Mouse (Mus musculus) right cerebral cortex, adult 2 months (tissue): ENCODE data around the gene Zbp1.

Experiments used
- DNase-seq, 2 experiments: peaks; one replicate each; pipeline ENCODE4 v3.0.0; 2021 to 2022; ENCODE audit warnings: low spot score in 2 of 2

Zbp1 gene

DNA sequence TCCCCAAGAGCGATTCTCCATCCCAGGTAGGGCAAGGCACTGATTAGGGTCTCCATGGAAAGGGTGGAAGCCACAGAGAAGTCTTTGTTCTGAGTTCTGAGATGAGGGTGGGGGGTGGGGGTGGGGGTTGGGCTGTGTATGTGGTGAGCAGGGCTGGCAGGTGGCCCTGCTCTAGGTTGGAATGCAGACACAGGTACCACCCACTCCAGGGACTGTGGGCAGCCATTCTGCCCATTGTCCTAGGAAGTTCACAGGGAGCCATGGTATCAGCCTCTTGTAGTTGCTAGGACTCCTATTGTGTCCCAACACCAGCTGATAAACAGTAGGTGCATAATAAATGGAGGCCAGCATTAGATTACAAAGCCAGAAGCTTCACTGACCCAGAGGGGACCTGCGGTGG is 28.5 kb upstream of the Zbp1 start:
- no peak for DNase-seq

DNA sequence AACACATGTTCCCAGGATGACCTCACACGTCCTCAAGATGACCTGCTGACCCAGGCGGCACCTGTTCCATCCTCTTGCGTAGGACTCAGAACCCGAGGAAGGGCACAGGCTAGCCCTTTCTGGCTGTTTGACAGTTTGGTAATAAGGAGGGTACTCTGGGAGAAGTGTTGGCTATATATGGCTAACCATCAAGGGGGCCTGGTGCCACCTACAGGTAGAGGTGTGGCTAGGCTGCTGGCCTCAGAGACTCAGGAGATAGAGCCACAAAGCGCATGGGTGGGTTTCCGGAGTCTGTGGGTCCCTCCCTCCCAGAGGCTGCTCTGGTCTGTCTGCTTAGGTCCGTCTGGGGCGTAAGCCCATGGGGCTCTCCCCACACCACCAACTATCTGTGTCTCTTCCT is 28.0 kb upstream of the Zbp1 start:
- DNase-seq: no peak

DNA sequence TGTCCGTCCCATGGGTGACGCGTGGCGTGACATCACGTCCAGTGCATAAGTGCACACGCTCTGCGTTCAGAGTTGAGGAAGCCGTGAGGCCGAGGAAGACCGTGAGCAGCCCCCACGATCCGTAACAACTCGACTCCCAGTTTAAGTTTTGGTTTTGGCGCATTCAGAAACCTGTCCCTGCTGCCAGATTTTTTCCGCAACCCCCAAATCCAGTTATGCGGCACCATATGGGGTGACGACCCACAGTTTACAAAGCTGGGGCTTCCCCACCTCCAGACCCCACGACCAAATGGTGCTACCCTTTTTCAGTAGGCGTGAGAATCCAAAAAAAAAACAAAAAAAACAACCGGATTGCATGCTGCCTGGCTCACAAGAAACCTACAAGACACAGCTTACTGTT is 26.5 kb upstream of the Zbp1 start:
- DNase-seq: peak; percentile 40 to 42

DNA sequence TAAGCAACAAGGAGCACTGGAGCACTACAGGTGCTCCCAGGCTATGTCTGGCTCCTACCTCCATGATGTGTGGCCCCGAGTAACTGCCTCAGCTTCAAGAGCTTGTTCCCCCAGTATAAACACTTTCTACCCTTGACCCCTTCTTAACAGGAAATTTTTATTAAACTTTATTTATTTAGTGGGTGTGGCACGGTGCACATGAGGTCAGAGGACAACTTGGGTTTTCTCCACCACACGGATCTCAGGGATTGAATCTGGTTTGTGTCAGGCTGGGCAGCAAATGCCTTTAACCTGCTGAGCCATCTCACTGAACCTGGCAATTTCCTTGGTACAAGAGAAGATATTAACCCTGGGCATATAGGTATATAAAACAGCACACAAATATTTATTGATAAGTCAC is 25.4 kb upstream of the Zbp1 start:
- no peak for DNase-seq

DNA sequence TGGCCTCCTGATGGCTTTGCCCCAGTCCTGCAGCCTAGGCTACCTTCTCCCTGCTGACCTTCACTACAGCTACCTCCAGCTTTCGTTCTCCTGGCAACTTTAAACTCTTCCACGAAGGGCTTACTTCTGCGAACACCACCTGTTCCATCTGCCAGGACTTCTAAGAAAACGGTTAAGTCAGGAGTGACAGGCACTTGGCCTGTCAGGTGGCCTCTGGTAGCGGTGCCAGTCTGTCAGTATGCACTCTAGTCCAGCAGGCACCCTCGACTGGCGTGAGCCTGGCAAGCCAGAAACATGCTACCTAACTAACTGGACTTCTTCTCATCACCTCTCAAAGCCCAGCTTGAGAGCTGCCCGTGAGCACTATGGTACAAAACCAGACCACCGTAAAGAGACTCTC is 24.9 kb upstream of the Zbp1 start:
- DNase-seq: no peak

DNA sequence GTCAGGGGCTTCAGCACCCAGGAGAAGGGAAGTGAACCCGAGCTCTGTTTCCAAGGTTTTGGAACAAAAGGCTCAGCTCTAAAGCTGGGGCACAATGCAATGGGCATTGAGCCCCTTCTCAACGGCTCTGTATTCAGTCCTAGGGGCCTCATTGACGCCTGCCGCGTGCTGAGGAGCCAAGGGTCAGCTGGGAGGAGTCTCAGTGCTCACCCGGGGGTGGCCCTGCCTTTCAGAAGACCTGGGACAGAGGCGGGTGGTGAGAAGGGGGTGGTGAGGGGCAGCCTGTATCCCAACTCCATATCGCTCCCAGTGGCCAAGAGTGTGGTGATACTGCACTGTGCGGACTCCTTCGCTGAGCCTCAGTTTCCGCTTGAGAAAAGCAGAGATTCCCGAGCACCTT is 24.2 kb upstream of the Zbp1 start:
- no peak for DNase-seq

DNA sequence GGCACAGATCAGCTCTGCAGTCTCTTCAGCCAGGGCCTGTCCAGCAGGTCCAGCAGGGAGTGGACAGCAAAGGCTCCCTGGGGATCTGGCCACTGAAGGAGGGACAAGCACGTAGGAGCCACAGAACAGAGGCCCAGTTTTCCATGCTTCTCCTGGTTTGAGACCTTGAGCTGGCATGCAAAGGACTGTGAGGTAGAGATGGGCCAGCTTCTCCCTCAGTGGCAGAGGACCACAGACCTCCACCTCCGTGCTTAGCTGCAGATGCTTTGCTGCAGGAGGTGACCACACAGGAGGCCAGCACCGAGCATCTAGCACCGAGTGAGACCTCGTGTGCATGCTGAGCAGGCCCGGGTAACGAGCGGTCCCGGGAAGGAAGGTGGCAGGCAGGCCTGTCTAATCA is 22.0 kb upstream of the Zbp1 start:
- no peak for DNase-seq

DNA sequence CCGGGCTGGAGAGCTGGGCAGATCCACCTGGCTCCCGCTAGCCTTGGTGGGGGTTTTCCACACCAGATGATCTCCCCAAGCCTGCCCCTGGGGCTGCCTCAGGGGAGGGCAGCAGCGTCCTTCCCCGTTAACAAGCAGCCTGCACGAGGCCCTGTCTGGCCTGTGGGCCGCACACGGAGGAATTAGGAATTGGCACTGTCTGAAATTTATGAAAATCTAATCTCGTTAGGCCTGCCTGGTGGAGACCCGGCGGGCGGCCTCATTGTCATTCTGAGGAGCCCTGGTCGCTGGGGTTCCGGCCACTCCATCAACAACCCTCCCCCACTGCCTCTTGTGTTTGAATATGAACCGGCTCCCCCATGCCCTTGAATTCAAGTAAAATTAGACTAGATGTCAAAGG is 19.8 kb upstream of the Zbp1 start:
- DNase-seq: no peak

DNA sequence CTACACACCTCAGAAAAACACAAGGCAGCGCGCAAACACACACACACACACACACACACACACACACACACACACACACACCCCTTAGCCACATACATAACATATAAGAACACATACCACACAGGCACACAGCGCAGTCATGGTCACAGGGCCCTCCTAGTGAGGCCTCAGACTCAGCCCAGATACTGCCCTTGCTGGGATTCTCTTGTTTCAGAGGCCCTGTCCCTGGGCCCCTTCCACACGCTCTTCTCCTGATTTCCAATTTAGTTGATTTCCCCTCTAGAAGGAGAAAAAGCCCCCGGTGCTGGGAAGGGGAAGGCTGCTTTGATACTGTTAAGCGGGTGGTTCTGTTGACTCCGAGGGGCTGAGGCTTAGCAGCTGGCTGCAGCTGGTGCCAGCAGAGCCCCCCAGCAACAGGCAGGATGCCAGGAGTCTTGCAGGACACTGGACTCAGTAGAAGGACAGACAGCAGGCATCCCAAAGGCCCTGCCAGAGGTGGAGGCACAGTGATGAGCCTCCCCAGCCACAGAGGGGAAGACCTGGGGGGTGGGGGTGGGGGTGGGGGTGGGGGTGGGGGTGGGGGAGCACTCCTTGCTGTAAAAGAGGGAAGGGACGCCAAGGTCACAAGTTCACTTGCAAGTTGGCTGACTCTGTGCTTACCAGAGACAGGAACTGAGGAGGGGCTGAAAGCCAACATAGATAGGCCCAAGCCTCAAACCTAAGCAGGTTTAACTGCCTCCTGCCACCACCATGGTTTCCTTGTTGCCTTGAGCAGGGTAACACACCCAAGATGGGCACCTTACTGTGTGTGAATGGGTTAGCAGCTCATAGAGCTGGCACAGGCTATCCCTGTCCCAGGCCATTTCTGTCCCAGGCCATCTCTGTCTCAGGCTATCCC is 17.0 kb upstream of the Zbp1 start:
- DNase-seq: no peak

DNA sequence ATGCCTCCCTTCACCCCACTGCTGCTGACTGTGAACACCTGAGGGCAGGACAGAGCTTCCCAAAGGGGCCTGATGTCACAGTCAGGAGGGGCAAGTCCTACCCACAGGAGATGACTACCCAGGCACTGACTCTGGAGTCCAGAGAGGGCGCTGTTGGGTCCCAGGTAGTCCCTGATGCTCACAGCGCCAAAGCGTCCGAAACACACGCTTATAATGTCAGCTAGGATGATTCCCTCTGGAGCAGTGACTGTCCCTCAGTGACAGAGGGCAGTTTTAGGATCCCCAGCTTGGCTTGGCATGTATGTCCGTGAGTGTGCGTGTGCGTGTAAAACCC is 14.0 kb upstream of the Zbp1 start:
- no peak for DNase-seq

DNA sequence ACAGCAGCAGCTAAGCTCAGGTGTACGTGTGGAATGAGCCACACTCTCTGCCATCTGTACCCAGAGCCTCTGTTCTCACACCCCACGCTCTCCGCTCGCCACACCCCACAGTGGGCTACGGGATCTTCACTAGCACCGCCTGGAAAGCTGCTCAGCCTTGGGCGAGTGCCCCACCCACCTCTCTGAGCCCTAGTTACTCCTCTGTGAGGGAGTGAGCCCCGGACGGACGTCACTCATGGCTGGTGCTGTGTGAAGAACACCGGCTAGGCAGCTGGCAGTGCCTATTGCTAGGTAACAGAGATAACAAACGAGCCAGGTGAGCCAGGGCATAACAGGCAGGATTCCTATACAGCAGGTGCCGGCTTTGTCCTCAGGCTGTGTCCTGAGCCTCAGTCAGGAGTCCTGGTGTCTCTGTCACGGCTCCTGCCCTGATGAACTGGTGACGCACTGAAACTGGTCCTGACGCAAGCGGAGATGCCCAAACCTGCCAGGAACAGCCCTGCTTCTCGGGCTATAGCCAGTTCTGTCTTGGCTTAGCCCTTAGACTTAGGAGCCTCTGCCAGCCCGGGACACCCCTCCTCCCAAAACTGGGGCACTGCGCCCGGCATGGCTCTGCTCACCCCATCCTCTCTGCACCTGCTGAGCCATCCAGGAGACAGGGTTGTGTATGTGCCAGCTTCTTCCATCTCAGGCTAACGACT is 13.5 kb upstream of the Zbp1 start:
- peak; percentile 45 to 59 for DNase-seq

DNA sequence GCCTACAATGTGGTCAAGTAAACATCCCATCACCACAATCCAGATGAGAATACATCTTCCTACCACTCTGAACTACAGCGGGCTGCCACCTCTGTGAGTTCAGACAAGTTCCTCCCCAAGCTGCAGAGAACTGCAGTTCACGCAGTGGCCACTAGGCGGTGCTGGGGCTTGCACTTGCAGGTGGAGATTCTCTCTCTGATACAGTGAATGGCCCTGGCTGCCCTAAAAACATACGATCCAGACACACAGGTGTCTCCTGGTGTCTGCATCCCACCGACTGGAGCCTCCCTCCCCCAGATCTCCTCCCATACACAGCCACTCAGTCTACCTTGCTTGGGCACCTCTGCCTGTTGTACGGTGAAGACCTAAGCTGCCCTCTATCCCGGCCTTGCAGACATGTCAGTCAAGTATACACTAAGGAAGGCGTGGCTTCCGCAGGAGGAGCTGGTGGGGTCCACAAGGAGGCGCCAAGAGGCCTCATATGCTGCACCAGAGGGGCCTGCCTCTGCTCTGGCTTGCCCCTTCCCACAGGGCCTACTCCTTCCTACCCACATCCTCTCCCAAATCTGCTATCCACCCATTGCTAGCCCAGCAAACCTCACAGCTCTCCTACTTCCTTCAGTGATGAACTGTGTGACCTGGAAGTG is 11.0 kb upstream of the Zbp1 start:
- peak; percentile 94 to 96 for DNase-seq

DNA sequence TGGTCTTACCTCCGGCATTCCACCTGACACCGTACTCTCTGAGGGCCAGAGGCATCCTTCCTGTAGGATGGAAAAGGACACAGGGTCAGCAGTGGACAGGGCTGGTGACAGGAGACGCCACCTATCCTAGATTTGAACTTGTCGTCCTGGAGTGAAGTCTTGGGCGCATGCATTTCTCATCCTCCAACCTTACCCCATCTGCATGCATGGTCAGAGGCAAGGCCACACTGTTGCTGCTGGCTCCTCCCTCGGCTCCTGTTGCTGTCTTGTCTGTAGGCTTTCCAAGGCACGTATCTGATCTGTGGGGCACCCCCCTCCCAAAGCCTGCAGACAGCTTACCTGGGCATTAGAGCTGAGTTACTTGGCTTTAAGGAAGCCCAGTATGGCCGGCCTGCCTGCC is 9.8 kb upstream of the Zbp1 start:
- no peak for DNase-seq

DNA sequence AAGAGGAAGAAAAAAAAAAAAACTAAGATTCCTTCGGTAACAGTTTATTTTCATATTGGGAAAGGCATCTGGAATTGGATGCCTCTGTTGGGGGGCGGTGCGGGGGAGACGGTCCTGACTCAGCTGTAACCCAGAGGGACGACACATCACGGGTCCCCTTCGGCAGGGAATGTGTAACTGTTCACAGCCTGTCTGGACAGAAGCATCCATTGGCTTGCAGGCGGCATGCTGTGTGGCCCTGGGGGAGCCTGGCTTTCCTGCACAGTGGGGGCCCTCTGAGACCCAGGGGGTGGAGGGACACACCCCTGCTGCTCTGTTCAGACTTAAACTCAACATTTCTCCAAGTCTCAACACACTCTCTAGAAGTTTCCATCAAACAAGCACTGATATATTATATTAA is 8.1 kb upstream of the Zbp1 start:
- no peak for DNase-seq

DNA sequence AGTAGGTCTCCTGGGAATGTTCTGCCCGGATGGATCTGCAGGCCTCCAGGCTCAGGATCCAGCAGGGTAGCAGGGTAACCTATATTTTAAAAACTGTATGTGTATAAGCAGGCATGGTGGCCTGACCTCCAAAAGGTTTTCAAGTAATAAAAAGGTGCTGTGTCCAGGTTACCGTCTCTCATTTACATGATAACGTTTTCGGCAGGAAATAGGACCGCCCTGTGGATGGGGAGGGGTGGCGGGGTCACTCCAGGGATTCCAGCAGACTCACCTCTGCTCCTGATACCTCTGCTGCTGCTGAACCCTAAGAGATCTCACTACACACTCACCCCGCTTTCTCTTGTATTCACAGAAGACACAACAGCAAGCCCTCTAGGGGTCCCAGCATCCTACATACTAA is 7.2 kb upstream of the Zbp1 start:
- DNase-seq: no peak

DNA sequence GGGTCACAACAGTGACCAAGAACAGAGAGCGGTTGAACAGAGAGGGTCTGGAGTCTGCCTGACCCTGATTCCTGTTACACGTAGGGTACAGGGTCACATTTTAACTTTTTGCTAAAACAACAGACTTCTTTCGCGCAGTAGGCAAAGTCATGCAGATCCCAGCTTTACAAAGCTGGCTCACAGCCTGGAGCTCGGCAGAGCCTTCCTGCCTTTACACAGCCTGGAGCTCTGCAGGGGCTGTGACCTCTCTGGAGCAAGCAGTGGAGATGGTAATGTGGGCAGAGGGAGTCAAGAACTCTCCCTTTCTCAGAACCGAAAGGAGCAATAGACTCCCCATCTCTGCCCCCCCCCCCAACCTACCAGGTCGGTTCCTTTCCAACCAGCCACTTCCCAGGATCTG is 6.1 kb upstream of the Zbp1 start:
- no peak for DNase-seq

DNA sequence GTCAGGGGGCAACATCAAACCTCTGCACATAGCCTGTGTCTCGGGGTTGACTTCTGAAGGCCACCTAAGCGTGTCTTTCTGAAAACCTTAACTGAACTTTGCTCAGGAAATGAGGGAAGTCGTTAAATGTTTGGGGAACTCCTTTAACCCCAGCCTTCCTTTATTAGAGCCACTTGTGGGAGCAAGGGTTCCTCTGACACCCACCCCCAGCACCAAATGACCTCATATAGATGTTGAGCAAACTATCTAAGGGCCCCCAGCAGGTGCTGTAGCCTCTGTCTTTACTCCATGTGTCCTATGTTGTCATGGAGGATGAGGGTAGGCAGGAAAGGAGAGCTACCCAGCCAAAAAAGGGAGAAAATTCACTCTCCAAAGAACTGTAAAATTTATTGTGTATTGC is 5.4 kb upstream of the Zbp1 start:
- DNase-seq: no peak

DNA sequence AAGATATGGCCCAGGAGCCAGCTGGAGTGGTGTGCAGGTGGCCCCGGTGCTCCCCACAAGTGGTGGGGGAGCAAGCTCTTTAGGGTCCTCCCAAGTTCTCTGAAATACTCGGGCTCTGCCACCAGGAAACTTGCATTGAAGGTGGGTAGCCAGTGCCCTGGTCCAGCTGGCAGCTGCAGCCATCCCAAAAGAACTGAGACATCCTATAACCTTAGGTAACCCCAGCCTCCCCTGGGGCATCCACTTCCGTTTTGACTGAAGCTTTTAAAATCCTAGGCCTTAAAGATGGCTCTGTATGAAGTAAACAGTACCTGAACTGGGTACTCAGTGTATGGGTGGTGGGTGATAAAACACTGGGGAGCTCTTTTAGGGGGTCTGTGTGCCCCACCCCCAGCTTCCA is 4.8 kb upstream of the Zbp1 start:
- DNase-seq: no peak

DNA sequence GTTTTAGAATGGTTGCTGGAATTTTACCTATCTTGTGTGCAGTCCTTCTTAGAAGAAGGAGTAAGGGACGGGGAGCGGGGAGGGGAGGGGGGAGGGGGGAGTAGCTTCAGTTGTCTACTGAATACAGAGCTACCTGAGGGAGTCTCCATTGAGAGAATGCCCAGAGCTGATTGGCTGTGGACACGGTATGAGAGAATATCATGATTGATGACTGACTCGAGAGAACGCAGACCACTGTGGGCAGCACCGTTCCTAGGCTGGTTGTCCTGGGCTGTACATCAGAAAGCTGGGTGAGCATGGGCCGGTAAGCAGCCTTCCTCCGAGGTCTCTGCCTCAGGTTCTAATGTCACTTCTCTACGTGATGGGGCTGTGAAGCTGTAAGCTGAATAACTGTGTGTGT is 2.0 kb upstream of the Zbp1 start:
- DNase-seq: no peak

DNA sequence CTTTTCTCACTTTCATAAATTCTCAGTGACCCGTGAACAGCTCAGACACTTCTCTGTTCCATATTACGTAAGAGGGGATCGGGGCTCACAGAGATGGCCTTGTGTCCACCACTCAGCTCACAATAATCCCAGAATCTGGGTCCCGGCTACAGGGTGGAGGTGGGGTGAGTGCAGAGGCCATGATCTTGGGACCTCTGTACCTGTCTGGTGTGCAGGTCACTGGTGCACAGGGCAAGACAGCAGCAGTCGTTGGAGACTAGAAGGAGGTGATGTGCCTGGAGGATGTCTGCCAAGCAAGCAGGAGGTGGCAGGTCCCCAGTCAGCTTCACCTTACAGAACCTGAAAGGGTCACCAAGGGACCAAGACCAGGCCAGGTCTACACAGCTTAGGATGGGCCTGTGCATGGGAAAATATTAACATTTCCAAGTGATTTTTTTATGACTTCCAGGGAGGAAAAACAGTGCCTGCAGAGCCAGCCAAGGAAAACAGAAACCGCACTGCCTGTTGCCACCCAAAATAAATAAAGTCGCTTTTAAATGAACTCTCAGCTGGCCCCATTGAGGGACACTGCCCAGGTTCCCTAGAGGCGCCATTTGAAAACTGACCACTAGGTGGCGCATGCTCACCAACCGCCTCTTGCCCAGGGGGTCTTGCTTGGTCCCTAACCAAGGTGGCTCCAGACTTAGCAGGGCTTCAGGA is 682 bp upstream of the Zbp1 start:
- DNase-seq: no peak

DNA sequence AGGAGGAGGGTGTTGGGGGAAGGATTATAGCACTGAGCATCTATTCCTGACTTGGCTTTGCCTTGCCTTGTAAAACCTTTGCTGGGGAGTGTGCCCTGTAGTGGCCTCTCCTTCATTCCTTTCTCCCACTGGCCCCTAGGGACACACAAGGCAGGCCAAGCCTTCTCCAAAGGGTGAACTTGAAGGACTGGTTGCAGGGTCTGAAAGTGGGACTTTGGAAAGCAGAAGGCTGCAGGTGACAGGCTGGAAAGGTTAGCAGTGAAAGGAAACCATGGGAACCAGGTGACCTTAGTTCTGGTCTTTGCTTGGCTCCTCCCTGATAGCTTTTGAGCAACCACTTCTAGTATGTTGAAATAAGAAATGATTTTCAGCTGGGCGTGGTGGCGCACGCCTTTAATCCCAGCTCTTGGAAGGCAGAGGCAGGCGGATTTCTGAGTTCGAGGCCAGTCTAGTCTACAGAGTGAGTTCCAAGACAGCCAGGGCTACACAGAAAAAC is 912 bp downstream of the Zbp1 start:
- DNase-seq: no peak

DNA sequence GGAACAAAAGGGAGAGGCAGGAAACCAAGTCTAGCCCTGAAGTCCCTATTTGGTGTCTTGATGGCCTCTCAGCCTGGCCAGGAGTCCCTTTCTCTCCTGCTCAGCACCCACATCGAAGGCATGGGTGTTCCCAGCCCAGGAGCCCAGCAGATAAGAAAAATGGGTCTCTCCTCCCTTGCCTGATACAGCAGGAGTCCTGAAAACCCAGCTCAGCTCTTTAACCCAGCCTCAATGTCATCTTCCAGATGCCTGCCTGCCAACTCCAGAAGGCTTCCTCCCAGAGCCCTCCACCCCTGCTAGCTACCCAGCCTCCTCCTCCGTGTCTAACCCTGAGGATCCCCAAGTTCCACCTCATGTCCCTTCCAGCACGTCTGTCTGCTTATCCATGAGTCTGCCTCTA is 1.5 kb downstream of the Zbp1 start:
- no peak for DNase-seq
